Mouse (Mus musculus) MEL (cell line): ENCODE measurements around the gene Trpm3. TPM values are rescaled to one million over a fixed set of nuclear protein-coding genes. Genes with fewer than 3 reads are reported as not detected.

Experiments
- DNase-seq: peaks from one replicate; pipeline ENCODE4 v3.0.0; 2011; ENCODE audit warnings: low read depth, low spot score
- H3K27ac ChIP-seq: 2 replicates; pipeline ENCODE4 v1.5.1; 2012; ENCODE audit warnings: low read depth, mild to moderate bottlenecking, control low read depth, low read length, moderate library complexity; ENCODE audit not compliant: control insufficient read depth
- H3K27me3 ChIP-seq, 2 experiments: fragments of 150-350 bp in 1 of 2; sonication (generic) in 1 of 2; 2 replicates each; pipeline ENCODE4 v1.6.1; 2012; ENCODE audit warnings: low read length in 2 of 2, mild to moderate bottlenecking in 2 of 2, improper control_type of control experiment in 1 of 2, moderate library complexity in 1 of 2; ENCODE audit not compliant: insufficient read depth in 2 of 2, control insufficient read depth in 1 of 2
- H3K36me3 ChIP-seq, 2 experiments: 2 replicates each; pipeline ENCODE4 v1.6.1; 2012 to 2014; ENCODE audit warnings: low read length in 2 of 2, improper control_type of control experiment in 1 of 2, inconsistent platforms in 1 of 2, mild to moderate bottlenecking in 1 of 2; ENCODE audit not compliant: insufficient read depth in 2 of 2, control insufficient read depth in 1 of 2
- H3K4me1 ChIP-seq, 2 experiments: fragments of 150-350 bp in 1 of 2; sonication (generic) in 1 of 2; 2 replicates each; pipeline ENCODE4 v1.6.1; 2012; ENCODE audit warnings: low read length in 2 of 2, improper control_type of control experiment in 1 of 2, mild to moderate bottlenecking in 1 of 2; ENCODE audit not compliant: insufficient read depth in 2 of 2, control insufficient read depth in 1 of 2
- H3K4me3 ChIP-seq, 2 experiments: fragments of 150-350 bp in 1 of 2; sonication (generic) in 1 of 2; 2 replicates each; pipeline ENCODE4 v1.5.1; 2012; ENCODE audit warnings: low read depth in 2 of 2, low read length in 2 of 2, mild to moderate bottlenecking in 2 of 2, moderate library complexity in 2 of 2, control low read depth in 1 of 2, improper control_type of control experiment in 1 of 2; ENCODE audit not compliant: control insufficient read depth in 1 of 2, insufficient read depth in 1 of 2
- H3K79me2 ChIP-seq: 2 replicates; pipeline ENCODE4 v1.6.1; 2012; ENCODE audit warnings: mild to moderate bottlenecking, low read length, moderate library complexity; ENCODE audit not compliant: control insufficient read depth, poor library complexity, insufficient read depth
- H3K9ac ChIP-seq: 2 replicates; pipeline ENCODE4 v1.6.1; 2012; ENCODE audit warnings: low read depth, mild to moderate bottlenecking, control low read depth, low read length, moderate library complexity; ENCODE audit not compliant: control insufficient read depth, poor library complexity, severe bottlenecking
- H3K9me3 ChIP-seq: fragments of 150-350 bp; sonication (generic); replicated peaks from 2 replicates; pipeline ENCODE4 v1.6.1; 2012; ENCODE audit warnings: mild to moderate bottlenecking, low read length, improper control_type of control experiment, moderate library complexity; ENCODE audit not compliant: insufficient read depth
- ELF1 ChIP-seq: IDR thresholded peaks from 2 replicates; pipeline ENCODE4 v1.6.1; 2014; ENCODE audit warnings: low read depth, mild to moderate bottlenecking, inconsistent platforms, low read length, improper control_type of control experiment, moderate library complexity
- EP300 ChIP-seq, 2 experiments: IDR thresholded peaks; 2 replicates each; pipeline ENCODE4 v1.6.1; 2011; ENCODE audit warnings: improper control_type of control experiment in 2 of 2, low read length in 2 of 2, low read depth in 1 of 2, mild to moderate bottlenecking in 1 of 2
- GATA1 ChIP-seq: IDR thresholded peaks from 2 replicates; pipeline ENCODE4 v1.6.1; 2011; ENCODE audit warnings: low read depth, low read length, improper control_type of control experiment
- MXI1 ChIP-seq: IDR thresholded peaks from 2 replicates; pipeline ENCODE4 v1.6.1; 2011; ENCODE audit warnings: mild to moderate bottlenecking, low read depth, low read length, improper control_type of control experiment
- MYB ChIP-seq: IDR thresholded peaks from 2 replicates; pipeline ENCODE4 v1.6.1; 2011; ENCODE audit warnings: mild to moderate bottlenecking, low read depth, low read length, improper control_type of control experiment
- POLR2AphosphoS2 ChIP-seq: IDR thresholded peaks from 2 replicates; pipeline ENCODE4 v1.6.1; 2011; ENCODE audit warnings: low read length, improper control_type of control experiment
- SIN3A ChIP-seq: IDR thresholded peaks from 2 replicates; pipeline ENCODE4 v1.6.1; 2012; ENCODE audit warnings: low read length, improper control_type of control experiment, inconsistent platforms
- TBP ChIP-seq: IDR thresholded peaks from 2 replicates; pipeline ENCODE4 v1.8.0; 2011; ENCODE audit warnings: low read depth, low read length, improper control_type of control experiment
- TCF12 ChIP-seq: IDR thresholded peaks from 2 replicates; pipeline ENCODE4 v1.6.1; 2014; ENCODE audit warnings: low read depth, mild to moderate bottlenecking, inconsistent platforms, low read length, improper control_type of control experiment, moderate library complexity
- UBTF ChIP-seq: IDR thresholded peaks from 2 replicates; pipeline ENCODE4 v1.6.1; 2012; ENCODE audit warnings: low read depth, mild to moderate bottlenecking, inconsistent platforms, low read length, improper control_type of control experiment, moderate library complexity, borderline replicate concordance; ENCODE audit not compliant: insufficient read depth
- USF1 ChIP-seq: IDR thresholded peaks from 2 replicates; pipeline ENCODE4 v1.6.1; 2014; ENCODE audit warnings: low read depth, mild to moderate bottlenecking, inconsistent platforms, low read length, improper control_type of control experiment, moderate library complexity
- ZKSCAN1 ChIP-seq: IDR thresholded peaks from 2 replicates; pipeline ENCODE4 v1.6.1; 2012; ENCODE audit warnings: low read depth, mild to moderate bottlenecking, inconsistent platforms, low read length, improper control_type of control experiment, moderate library complexity
- polyA plus RNA-seq, 2 experiments: library from polyadenylated mRNA; stranded (reverse) in 1 of 2; unstranded in 1 of 2; fragments of >175 nt in 1 of 2; fragments of >200 nt in 1 of 2; gene quantifications; 2 replicates each; pipeline versions ENCODE4 v1.2.1 to v1.2.4; 2012; ENCODE audit warnings: low replicate concordance in 2 of 2, low read depth in 1 of 2; ENCODE audit not compliant: insufficient read length in 2 of 2, insufficient read depth in 1 of 2, missing spikeins in 1 of 2
- total RNA-seq: library from RNA; depleted of rRNA; stranded (reverse); fragments of 300-350 nt; gene quantifications from 2 replicates; pipeline ENCODE4 v1.2.3, GENCODE M21; 2012

Trpm3 gene
- total and polyA plus RNA-seq, 3 experiments = not detected

DNA sequence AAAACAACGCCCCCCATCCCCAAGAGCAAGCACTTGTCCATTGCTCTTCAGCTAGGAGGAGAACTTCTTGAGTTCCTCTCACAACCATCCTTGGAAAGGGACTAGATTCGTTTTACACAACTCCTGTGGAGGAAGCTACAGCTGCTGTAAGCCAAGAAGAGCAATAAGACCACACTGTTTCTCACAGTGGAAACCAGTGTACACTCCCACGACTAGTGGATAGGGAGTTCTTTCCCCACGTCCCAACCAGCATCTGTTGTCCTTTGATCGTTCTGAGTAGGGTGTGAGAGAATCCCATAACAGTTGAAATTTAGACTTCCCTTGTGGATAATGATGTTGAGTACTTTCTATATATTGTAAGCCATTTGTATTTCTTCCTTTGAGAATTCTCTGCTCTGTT lies 728.6 kb downstream of the Trpm3 start:
- H3K9me3 ChIP-seq = no peaks in the 10 kb centered on the region
- H3K36me3 ChIP-seq = no peaks in the 10 kb centered on the region
- no peaks in the 10 kb centered on the region for H3K27me3 ChIP-seq
- H3K79me2 ChIP-seq = no peaks in the 10 kb centered on the region
- no peak for TF ChIP-seq TCF12
- TF ChIP-seq MYB = no peak
- TF ChIP-seq UBTF = no peak
- TF ChIP-seq POLR2AphosphoS2 = no peak
- no peak for TF ChIP-seq SIN3A
- TF ChIP-seq ELF1 = no peak
- TF ChIP-seq USF1 = no peak
- no peak for TF ChIP-seq GATA1
- TF ChIP-seq, all 39 proteins: peak for 0
- no peak for DNase-seq
- H3K4me1 ChIP-seq = no peaks in the 10 kb centered on the region
- no peak overlapping the region for H3K27ac ChIP-seq
- no peak overlapping the region for H3K4me3 ChIP-seq
- H3K9ac ChIP-seq = no peak overlapping the region

GRCm38 (mm10) chr19:22869853-22870252 lies 731.0 kb downstream of the Trpm3 start:
- Histone ChIP-seq H3K79me2 (no peaks in the 10 kb centered on the region), H3K27ac (no peak overlapping the region), H3K4me3 (no peak overlapping the region), H3K27me3 (no peaks in the 10 kb centered on the region), H3K36me3 (no peaks in the 10 kb centered on the region), H3K9ac (no peak overlapping the region), H3K9me3 (no peaks in the 10 kb centered on the region), H3K4me1 (no peaks in the 10 kb centered on the region)
- TF ChIP-seq EP300 (IDR thresholded peaks at IDR 0.05; ENCODE audit: low read depth in 1 of 2, low read length in 2 of 2) (no peak), TBP (no peak)
- DNase-seq = no peak

DNA sequence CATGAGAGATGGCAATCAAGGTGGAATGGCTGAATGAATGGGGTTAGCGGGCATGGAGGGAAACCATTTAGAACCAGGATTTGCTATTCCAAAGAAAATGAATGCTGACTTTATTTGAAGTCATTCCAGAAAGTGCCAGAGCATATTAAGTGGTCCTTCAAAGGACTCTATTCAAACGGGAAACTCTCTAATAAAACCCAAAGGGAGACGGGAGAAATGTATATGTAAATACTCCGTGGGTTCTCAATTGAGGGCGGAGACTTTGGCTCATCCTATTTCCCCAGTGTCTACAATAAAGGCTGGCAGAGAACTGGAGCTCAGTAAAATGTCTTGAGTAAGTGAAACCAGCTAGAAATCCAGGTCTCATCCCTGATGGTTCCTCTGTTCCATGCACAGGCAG lies 733.6 kb downstream of the Trpm3 start:
- TF ChIP-seq ELF1 = no peak
- Histone ChIP-seq H3K27ac (no peak overlapping the region), H3K4me1 (no peaks in the 10 kb centered on the region), H3K79me2 (no peaks in the 10 kb centered on the region), H3K9ac (no peak overlapping the region), H3K9me3 (no peaks in the 10 kb centered on the region), H3K27me3 (no peaks in the 10 kb centered on the region), H3K36me3 (no peaks in the 10 kb centered on the region), H3K4me3 (no peak overlapping the region)
- DNase-seq = no peak

DNA sequence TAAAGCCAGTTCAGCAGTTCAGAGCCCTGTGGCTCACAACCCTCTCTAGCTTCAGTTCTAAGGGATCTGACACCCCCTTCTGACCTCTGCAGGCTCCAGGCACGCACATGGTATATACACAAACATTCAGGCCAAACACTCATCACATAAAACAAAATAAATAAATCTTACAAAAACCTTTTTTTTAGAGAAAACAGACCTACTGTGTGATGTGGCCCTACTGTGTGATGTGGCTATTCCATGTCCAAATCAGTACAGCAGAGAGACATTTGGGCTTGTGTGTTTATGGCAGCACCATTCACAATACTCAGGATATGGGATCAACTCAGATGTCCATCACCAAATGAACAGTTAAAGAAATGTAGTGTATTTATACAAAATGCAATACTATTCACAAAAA lies 741.4 kb downstream of the Trpm3 start:
- Histone ChIP-seq H3K27ac (no peak overlapping the region), H3K9me3 (no peaks in the 10 kb centered on the region), H3K27me3 (no peaks in the 10 kb centered on the region), H3K4me3 (no peak overlapping the region), H3K79me2 (no peaks in the 10 kb centered on the region), H3K36me3 (no peaks in the 10 kb centered on the region), H3K9ac (no peak overlapping the region), H3K4me1 (no peaks in the 10 kb centered on the region)
- DNase-seq = no peak
- TF ChIP-seq MXI1 = no peak
- peak; percentile 61; the same call in 1 of the 2 replicates for TF ChIP-seq ZKSCAN1
